Mouse (Mus musculus): ENCODE results near the gene Rdh5. TPM values are rescaled to one million over a fixed set of nuclear protein-coding genes. Genes with fewer than 3 reads are reported as not detected.

The Rdh5 gene
- polyA plus RNA-seq, 1 experiment from 2014 or later, result 13.6 TPM

DNA sequence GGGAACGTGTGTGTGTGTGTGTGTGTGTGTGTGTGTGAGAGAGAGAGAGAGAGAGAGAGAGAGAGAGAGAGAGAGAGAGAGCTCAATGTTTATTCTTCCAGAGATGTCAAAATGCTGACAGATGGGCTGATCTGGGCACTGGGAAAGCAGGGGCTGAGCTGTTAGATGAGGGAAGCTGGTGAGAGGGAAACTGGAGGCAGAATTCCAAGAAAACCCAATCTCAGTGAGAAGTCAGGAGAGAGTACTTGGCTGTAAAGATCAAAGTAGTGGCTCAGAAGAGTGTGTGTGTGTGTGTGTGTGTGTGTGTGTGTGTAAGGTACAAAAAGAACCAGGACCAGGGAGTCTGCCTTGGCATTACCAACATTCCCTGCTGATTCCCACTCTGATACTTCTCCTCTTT is 25.2 kb downstream of the Rdh5 start:
- H3K27me3 ChIP-seq, result peaks cover 11% of the 10 kb centered on the region
- H3K36me3 ChIP-seq, result no peaks in the 10 kb centered on the region
- no peaks in the 10 kb centered on the region for H3K9me3 ChIP-seq
- no peak overlapping the region for H3K27ac ChIP-seq
- no peak for ATAC-seq (ENCODE audit: insufficient number of reproducible peaks, low FRiP score, low TSS enrichment, low read depth)
- no peak overlapping the region for H3K4me3 ChIP-seq
- WGBS, result 0% methylated on average over 1 of the region's 1 CpGs
- H3K4me2 ChIP-seq, result no peak overlapping the region
- peaks cover 23% of the 10 kb centered on the region for H3K4me1 ChIP-seq
- no peak overlapping the region for H3K9ac ChIP-seq

- Histone ChIP-seq H3K4me3 (no peak overlapping the region), H3K27me3 (peaks cover 11% of the 10 kb centered on the region), H3K9me3 (no peaks in the 10 kb centered on the region), H3K36me3 (no peaks in the 10 kb centered on the region), H3K4me1 (peaks cover 27% of the 10 kb centered on the region), H3K9ac (no peak overlapping the region), H3K4me2 (no peak overlapping the region), H3K27ac (no peak overlapping the region)
- 29% methylated on average over 1 of the region's 1 CpGs for WGBS
- no peak for ATAC-seq (ENCODE audit: insufficient number of reproducible peaks, low FRiP score, low TSS enrichment, low read depth)
These were observed 25.9 kb downstream of the Rdh5 start for GRCm38 (mm10) chr10:128896807-128897206.

DNA sequence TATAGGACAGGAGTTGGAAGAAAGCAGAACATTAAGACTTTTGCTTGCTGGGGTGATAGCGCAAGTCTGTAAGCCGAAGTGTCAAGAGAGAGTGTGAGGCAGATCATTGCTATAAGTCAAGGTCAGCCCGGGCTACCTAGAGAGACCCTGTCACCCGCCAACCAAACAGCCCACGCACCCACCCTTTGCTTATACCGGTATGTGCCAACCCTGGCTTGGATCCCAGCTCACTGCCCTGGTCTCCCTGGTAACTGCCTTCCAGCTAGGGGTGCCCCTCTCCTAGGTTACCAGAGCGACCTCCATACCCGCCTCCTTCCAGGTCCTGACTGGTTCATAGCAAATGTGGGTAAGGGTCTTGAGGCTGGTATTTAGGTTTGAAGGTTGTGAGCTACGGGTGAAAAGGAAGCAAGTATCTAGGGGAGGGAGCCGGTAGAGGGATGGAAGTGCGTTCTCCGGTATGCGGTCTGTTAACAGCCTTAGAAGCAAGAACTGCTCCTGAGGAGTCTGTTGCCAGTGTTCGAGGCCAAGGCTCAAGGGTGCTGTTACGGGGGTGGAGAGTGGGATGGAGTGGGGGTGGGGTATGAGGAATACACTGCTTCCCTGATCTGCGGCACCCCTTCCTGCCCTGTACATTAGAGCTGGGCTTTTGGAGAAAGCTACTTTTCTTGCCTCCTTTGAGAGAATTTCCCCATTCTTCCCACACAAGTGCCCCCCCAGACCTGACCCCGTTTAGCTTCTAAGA is 26.6 kb downstream of the Rdh5 start:
- Histone ChIP-seq H3K9me3 (no peaks in the 10 kb centered on the region), H3K4me3 (peak overlapping the region; percentile 12; the same call in 1 of the 2 replicates), H3K4me1 (peaks cover 27% of the 10 kb centered on the region), H3K36me3 (no peaks in the 10 kb centered on the region), H3K27me3 (peaks cover 11% of the 10 kb centered on the region), H3K4me2 (peak overlapping the region; percentile 35), H3K9ac (no peak overlapping the region), H3K27ac (no peak overlapping the region)
- no peak for ATAC-seq (ENCODE audit: insufficient number of reproducible peaks, low FRiP score, low TSS enrichment, low read depth)
- 4% methylated on average over 17 of the region's 17 CpGs for WGBS

GRCm38 (mm10) chr10:128895437-128895836 is 27.3 kb downstream of the Rdh5 start:
- H3K4me3 ChIP-seq, result peak overlapping the region; percentile 12; the same call in 1 of the 2 replicates
- no peak overlapping the region for H3K9ac ChIP-seq
- H3K9me3 ChIP-seq, result no peaks in the 10 kb centered on the region
- H3K36me3 ChIP-seq, result no peaks in the 10 kb centered on the region
- peak overlapping the region; percentile 35 for H3K4me2 ChIP-seq
- WGBS, result under 1% methylated on average over 9 of the region's 9 CpGs
- H3K27ac ChIP-seq, result no peak overlapping the region
- no peak for ATAC-seq (ENCODE audit: insufficient number of reproducible peaks, low FRiP score, low TSS enrichment, low read depth)
- H3K27me3 ChIP-seq, result peaks cover 11% of the 10 kb centered on the region
- peaks cover 33% of the 10 kb centered on the region for H3K4me1 ChIP-seq

- no peaks in the 10 kb centered on the region for H3K9me3 ChIP-seq
- peak overlapping the region; percentile 77 for H3K4me3 ChIP-seq
- peak overlapping the region; percentile 80 for H3K4me2 ChIP-seq
- WGBS, result 4% methylated on average over 9 of the region's 9 CpGs
- peaks cover 11% of the 10 kb centered on the region for H3K27me3 ChIP-seq
- peak overlapping the region; percentile 73; the same call in 1 of the 2 replicates for H3K9ac ChIP-seq
- 0 out of 2 replicates have a peak, but pooled peaks cover 3% of the 10 kb centered on the region for H3K36me3 ChIP-seq
- H3K4me1 ChIP-seq, result peaks cover 51% of the 10 kb centered on the region
- no peak for ATAC-seq (ENCODE audit: insufficient number of reproducible peaks, low FRiP score, low TSS enrichment, low read depth)
- peak overlapping the region; percentile 93 for H3K27ac ChIP-seq
These were observed 30.4 kb downstream of the Rdh5 start for GRCm38 (mm10) chr10:128892246-128892645.

DNA sequence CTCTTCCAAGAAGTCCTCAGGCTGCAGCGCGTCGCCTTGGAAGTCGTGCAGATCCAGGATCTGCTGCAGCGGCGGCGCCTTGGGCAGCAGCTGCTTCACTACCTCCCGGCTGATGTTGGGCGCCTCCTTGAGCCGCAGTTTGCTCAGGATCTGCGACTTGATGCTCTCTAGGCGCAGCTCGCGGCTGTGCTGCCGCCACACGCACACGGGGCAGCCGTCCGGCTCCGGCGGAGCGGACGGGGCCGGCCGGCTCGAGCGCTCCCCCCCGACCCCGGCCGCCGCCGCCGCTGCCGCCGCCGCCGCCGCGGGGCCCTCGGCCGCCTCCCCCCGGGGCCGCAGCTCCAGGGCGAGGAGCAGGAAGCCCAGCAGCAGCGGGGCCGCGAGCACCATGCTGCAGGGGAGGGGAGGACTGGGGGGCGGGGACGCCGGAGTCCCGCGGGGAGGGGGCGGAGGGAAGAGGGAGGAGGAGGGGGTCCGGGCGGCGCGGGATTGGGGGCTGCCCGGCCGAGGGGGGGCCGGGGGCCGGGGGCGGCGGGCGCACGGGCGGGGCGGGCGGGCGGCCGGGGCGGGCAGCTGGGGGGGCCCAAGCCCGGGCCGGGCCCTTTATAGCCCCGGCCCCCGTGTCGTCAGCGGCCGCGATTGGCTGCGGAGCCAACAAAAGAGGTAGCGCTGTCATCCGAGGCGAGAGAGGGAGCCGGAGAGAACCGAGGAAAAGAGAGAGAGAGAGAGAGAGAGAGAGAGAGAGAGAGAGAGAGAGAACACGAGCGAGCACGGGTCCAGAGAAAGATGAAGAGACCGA is 31.2 kb downstream of the Rdh5 start, which contains the start of gene Gdf11:
Gene Gdf11 (minus strand): TSS at position 423 of the 799 bp plus-strand sequence.
- Histone ChIP-seq H3K36me3 (peaks cover 9% of the 10 kb centered on the region; the same call in 1 of the 2 replicates), H3K4me3 (peak within 1 kb of the TSS; percentile 77), H3K9me3 (no peaks in the 10 kb centered on the region), H3K4me2 (peak within 1 kb of the TSS; percentile 80), H3K4me1 (peaks cover 49% of the 10 kb centered on the region), H3K27me3 (peaks cover 7% of the 10 kb centered on the region), H3K9ac (peak within 1 kb of the TSS; percentile 73), H3K27ac (peak within 1 kb of the TSS; percentile 93)
- peak; percentile 66 for ATAC-seq (ENCODE audit: insufficient number of reproducible peaks, low FRiP score, low TSS enrichment, low read depth)
- WGBS, result under 1% methylated on average over 46 of the region's 89 CpGs

GRCm38 (mm10) chr10:128890383-128891295 is 32.0 kb downstream of the Rdh5 start:
- Histone ChIP-seq H3K4me2 (peak overlapping the region; percentile 80), H3K4me3 (peak overlapping the region; percentile 77), H3K36me3 (peaks cover 14% of the 10 kb centered on the region), H3K9ac (peak overlapping the region; percentile 73), H3K27me3 (no peaks in the 10 kb centered on the region), H3K27ac (peak overlapping the region; percentile 93), H3K9me3 (no peaks in the 10 kb centered on the region), H3K4me1 (peaks cover 44% of the 10 kb centered on the region)
- under 1% methylated on average over 40 of the region's 40 CpGs for WGBS
- ATAC-seq (ENCODE audit: insufficient number of reproducible peaks, low FRiP score, low TSS enrichment, low read depth), result peak; percentile 8; the same call in 1 of the 2 replicates

GRCm38 (mm10) chr10:128889846-128890245 is 32.8 kb downstream of the Rdh5 start:
- Histone ChIP-seq H3K4me3 (peak overlapping the region; percentile 77), H3K27ac (peak overlapping the region; percentile 93; the same call in 1 of the 2 replicates), H3K4me2 (peak overlapping the region; percentile 80), H3K9me3 (no peaks in the 10 kb centered on the region), H3K4me1 (peaks cover 38% of the 10 kb centered on the region), H3K9ac (no peak overlapping the region), H3K27me3 (no peaks in the 10 kb centered on the region), H3K36me3 (peaks cover 22% of the 10 kb centered on the region)
- WGBS, result 9% methylated on average over 1 of the region's 2 CpGs
- ATAC-seq (ENCODE audit: insufficient number of reproducible peaks, low FRiP score, low TSS enrichment, low read depth), result no peak

- WGBS, result under 1% methylated on average over 7 of the region's 7 CpGs
- peaks cover 27% of the 10 kb centered on the region for H3K36me3 ChIP-seq
- 0 out of 2 replicates have a peak, but pooled peaks have one; percentile 17 for ATAC-seq (ENCODE audit: insufficient number of reproducible peaks, low FRiP score, low TSS enrichment, low read depth)
- H3K4me2 ChIP-seq, result peak overlapping the region; percentile 80
- peak overlapping the region; percentile 77 for H3K4me3 ChIP-seq
- no peaks in the 10 kb centered on the region for H3K9me3 ChIP-seq
- 0 out of 2 replicates have a peak overlapping the region, but pooled peaks have one; percentile 14 for H3K9ac ChIP-seq
- peaks cover 38% of the 10 kb centered on the region for H3K4me1 ChIP-seq
- no peaks in the 10 kb centered on the region for H3K27me3 ChIP-seq
- peak overlapping the region; percentile 62 for H3K27ac ChIP-seq
These were observed 33.5 kb downstream of the Rdh5 start for GRCm38 (mm10) chr10:128888941-128889827.

- H3K27ac ChIP-seq, result no peak overlapping the region
- no peak overlapping the region for H3K4me2 ChIP-seq
- H3K4me1 ChIP-seq, result peaks cover 7% of the 10 kb centered on the region; the same call in 1 of the 2 replicates
- WGBS, result 90% methylated on average over 5 of the region's 5 CpGs
- ATAC-seq (ENCODE audit: insufficient number of reproducible peaks, low FRiP score, low TSS enrichment, low read depth), result no peak
- H3K9ac ChIP-seq, result no peak overlapping the region
- H3K27me3 ChIP-seq, result no peaks in the 10 kb centered on the region
- H3K36me3 ChIP-seq, result peaks cover 53% of the 10 kb centered on the region
- no peak overlapping the region for H3K4me3 ChIP-seq
- no peaks in the 10 kb centered on the region for H3K9me3 ChIP-seq
These were observed 40.6 kb downstream of the Rdh5 start for GRCm38 (mm10) chr10:128882067-128882466.

Measured in limb, embryonic 15.5 days (tissue).